9 mouse cellular contexts compared by ENCODE assay signal in genomic region chr13:28886691-28887090, GRCm38 (mm10).
DNase-seq lines count a peak whose midpoint lies in the region; ATAC-seq and TF ChIP-seq lines count a peak whose summit lies in the region.
"Had no signal": no experiment of that assay in that cellular context is flagged by ENCODE, and none has a peak within 500 bp of the region (broad histone marks: within the 10 kb centered on the region; RNA-seq: fewer than 3 reads in every experiment).

No protein-coding gene starts in this region.

- peak overlapping the region; percentile 41 for H3K4me2 ChIP-seq in lung, embryonic 14.5 days
- H3K4me2 ChIP-seq in neural tube, embryonic 14.5 days (ENCODE audit: low read depth, low read length), result peak overlapping the region; percentile 27; the same call in 1 of the 2 replicates

- 0 out of 2 replicates have a peak, but pooled peaks have one; percentile 46 for ATAC-seq in lung, embryonic 14.5 days (ENCODE audit: insufficient read depth)
- ATAC-seq in neural tube, embryonic 14.5 days (ENCODE audit: low read depth), result no peak

- TF ChIP-seq CTCF in lung, embryonic 14.5 days (IDR thresholded peaks at IDR 0.05; ENCODE audit: low read depth), result 0 out of 2 replicates have a peak, but pooled peaks have one; percentile 20
- TF ChIP-seq CTCF in lung, adult 2 months (IDR thresholded peaks at IDR 0.05; ENCODE audit: insufficient read depth, low read length), result no peak

- no peak overlapping the region for H3K9ac ChIP-seq in lung, embryonic 14.5 days
- H3K9ac ChIP-seq in neural tube, embryonic 14.5 days (replicated peaks; ENCODE audit: low read depth, low read length), result no peak overlapping the region

- peak; percentile 67 for DNase-seq in lung, embryonic 14.5 days
- DNase-seq in lung, adult 2 months, result no peak
- DNase-seq in heart, adult 8-10 months (ENCODE audit: low spot score), result peak; percentile 23
- peak; percentile 48 to 49 for DNase-seq in kidney, postnatal 25 days
- DNase-seq in cerebellum, adult 11-12 months, result no peak
- no peak for DNase-seq in left cerebral cortex, postnatal 4 days
- no peak for DNase-seq in right cerebral cortex, postnatal 4 days

- H3K9me3 ChIP-seq in lung, embryonic 14.5 days (ENCODE audit: low read depth, low read length), result no peaks in the 10 kb centered on the region
- H3K9me3 ChIP-seq in neural tube, embryonic 14.5 days (ENCODE audit: control insufficient read depth, low read length), result no peaks in the 10 kb centered on the region
- H3K9me3 ChIP-seq: G1E had no signal

- WGBS in lung, embryonic 14.5 days, result 23% methylated on average over 11 of the region's 11 CpGs
- WGBS in lung, adult 2 months, result 27% methylated on average over 11 of the region's 11 CpGs
- WGBS in neural tube, embryonic 14.5 days, result 14% methylated on average over 11 of the region's 11 CpGs

- 0 out of 2 replicates have a peak overlapping the region, but pooled peaks have one; percentile 9 for H3K4me3 ChIP-seq in lung, embryonic 14.5 days (ENCODE audit: low read depth, low read length)
- no peak overlapping the region for H3K4me3 ChIP-seq in lung, adult 2 months (replicated peaks; ENCODE audit: extremely low read depth, low read depth, low read length)
- H3K4me3 ChIP-seq in neural tube, embryonic 14.5 days (ENCODE audit: low read depth, low read length), result no peak overlapping the region

- no peaks in the 10 kb centered on the region for H3K36me3 ChIP-seq in lung, embryonic 14.5 days (ENCODE audit: insufficient read depth)
- no peaks in the 10 kb centered on the region for H3K36me3 ChIP-seq in neural tube, embryonic 14.5 days (ENCODE audit: control insufficient read depth, insufficient read depth, low read length)
- H3K36me3 ChIP-seq: G1E had no signal

- H3K4me1 ChIP-seq in lung, embryonic 14.5 days (ENCODE audit: insufficient read depth), result 0 out of 2 replicates have a peak, but pooled peaks cover 4% of the 10 kb centered on the region
- H3K4me1 ChIP-seq in lung, adult 2 months (ENCODE audit: control insufficient read depth, insufficient read depth, low read length), result 0 out of 2 replicates have a peak, but pooled peaks cover 2% of the 10 kb centered on the region
- peaks cover 19% of the 10 kb centered on the region for H3K4me1 ChIP-seq in neural tube, embryonic 14.5 days (ENCODE audit: control insufficient read depth, insufficient read depth, low read length)

- no peak for TF ChIP-seq POLR2A in lung, adult 2 months (IDR thresholded peaks at IDR 0.05; ENCODE audit: borderline replicate concordance, extremely low read depth, low read depth, low read length)

- peaks cover 16% of the 10 kb centered on the region; the same call in 1 of the 2 replicates for H3K27me3 ChIP-seq in lung, embryonic 14.5 days (ENCODE audit: insufficient read depth, low read length)
- H3K27me3 ChIP-seq in neural tube, embryonic 14.5 days (ENCODE audit: control insufficient read depth, insufficient read depth, low read length), result no peaks in the 10 kb centered on the region

- intact Hi-C loops in left cerebral cortex, postnatal 4 days (cut with DNase I), result no loop called here

- no peak overlapping the region for H3K27ac ChIP-seq in lung, embryonic 14.5 days (ENCODE audit: low read depth)
- no peak overlapping the region for H3K27ac ChIP-seq in neural tube, embryonic 14.5 days (ENCODE audit: low read depth, low read length)

Comparison
In these comparisons a context has a peak if more than half of its experiments do, and no peak if none do; other contexts are left out.
1. DNase-seq: peak in lung, embryonic 14.5 days (single experiment), heart, adult 8-10 months (single experiment) and kidney, postnatal 25 days (2 of 2); none in lung, adult 2 months (single experiment), cerebellum, adult 11-12 months (single experiment), left cerebral cortex, postnatal 4 days (single experiment) and right cerebral cortex, postnatal 4 days (single experiment).